Mouse (Mus musculus) frontal cortex, postnatal 14 days (tissue): Measurements from ENCODE around the gene Tmem108.

Source experiments
- DNase-seq, 2 experiments: peaks; one replicate each; pipeline ENCODE4 v3.0.0; 2022; ENCODE audit warnings: low spot score in 2 of 2

Gene Tmem108

DNA sequence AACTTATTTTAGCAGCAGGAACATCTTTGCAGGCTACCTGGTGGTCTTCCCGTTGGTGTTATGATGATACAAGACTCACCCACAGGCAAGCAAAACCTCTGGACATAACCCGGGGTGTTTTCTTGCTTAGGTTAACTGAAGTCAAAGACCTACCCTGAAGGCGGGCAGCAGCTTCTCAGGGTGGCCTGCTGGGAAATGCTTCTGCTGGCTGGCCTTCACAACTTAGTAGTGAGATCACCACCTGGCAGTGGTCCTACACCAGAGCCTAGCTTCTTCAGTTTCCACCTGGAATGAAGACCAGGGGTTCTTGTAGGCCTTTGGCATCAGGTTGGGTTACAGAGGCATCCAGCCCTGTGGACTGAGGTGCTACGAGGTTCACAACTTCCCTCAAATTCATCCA lies 169.7 kb downstream of the Tmem108 start:
- DNase-seq: no peak

DNA sequence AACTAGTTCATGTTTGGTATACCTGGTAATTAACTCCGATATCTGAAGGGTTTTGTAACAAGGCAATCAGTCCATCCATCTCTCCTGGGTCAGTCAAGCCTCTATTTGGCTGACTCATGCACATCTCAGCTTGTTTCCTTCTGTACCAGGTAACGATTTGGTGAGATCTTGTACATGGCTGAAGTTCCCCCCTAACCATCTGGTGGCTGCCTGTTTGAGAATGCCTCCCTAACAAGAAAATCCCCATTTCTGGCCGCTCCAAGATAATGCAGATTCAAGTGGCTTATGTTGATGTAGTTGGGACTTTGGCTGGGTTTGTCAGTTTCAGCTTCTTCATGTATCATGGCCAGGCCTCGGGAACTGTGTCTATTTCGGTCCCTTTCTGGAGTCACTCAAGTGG lies 170.8 kb downstream of the Tmem108 start:
- no peak for DNase-seq

DNA sequence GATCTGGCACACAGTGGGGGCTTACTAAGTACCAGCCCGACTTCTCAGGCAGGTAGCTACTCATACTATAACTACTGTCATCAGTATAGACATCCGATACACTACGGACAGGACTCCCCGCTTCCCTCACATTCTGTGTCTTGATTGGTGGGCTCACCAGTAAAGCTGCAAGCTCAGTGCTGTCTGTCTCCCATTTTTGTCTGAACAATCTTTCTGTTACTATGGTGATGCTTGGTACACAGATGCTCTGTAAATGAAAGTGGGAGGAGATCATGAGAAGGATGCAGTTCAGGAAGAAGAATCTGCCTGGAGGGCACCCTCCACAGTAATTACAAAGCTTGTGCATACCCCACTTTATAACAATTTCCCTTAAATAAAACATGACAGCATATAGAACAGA lies 176.8 kb downstream of the Tmem108 start:
- DNase-seq: no peak

DNA sequence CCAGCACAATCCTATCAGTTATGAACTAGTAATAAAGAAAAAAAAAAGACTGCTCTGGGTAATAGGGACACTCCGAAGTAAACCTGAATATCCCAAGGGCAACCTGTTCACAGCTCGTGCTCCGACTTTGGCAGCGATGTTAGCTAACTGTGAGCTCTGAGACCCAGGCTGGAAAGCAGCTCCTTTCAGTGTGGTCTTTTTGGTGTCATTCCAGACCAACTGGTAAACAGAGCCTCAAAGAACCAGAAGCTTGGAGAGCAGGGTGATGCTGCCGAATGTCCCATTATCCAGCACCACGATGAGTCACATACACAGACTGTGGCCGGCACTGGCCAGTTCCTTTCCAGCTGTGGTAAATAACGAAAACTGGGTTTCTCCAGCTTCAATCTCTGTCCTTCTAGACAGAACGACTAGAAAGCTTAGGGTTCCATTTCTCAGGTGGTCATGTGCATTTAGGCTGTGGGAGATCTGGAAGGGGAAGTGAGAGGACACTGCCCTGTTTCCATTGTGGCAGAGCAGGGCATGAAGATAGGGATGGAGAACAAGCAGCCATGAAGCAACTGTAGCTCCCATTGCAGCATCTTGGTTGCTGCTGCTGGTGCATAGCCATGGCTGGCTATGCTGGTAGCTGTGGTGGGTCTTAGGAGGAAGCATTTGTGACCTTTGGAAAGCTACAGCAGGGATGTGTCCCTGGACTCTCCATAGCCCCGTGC lies 179.2 kb downstream of the Tmem108 start:
- no peak for DNase-seq

DNA sequence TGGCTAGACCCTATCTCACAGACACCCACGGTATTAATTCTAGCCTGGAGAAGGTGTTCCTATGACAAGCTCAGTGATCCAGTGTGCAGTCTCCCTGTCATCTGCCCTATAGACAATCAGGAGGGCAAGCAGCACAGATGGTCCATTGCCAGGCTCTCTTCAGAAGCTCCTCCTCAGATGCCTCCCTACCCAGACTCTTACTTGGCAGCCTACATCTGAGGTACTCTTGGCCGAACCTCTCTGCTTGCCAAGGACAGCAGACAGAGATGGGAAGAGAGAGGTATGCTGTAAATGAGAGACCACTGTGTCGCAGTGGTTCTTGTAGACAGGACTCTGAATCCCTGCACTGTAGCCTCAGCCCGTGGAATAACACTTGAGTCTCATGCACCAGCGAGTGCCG lies 181.0 kb downstream of the Tmem108 start:
- DNase-seq: no peak

DNA sequence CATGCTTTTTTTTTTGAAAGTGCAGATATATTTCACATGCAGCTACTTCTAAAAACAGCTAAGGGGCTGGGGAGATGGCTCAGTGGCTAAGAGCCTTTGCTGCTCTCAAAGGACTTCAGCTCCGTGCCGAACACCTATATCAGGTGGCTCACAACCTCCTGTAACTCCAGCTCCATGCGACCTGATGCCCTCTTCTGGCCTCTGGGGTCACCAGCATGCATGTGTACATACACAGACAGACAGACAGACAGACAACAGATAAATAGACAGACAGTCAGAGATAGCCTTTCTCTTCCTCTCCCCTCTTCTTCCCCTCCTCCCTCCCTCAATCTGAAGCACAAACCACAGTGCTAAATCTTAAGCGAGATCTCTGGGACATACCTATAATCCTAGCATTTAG lies 181.5 kb downstream of the Tmem108 start:
- DNase-seq: no peak

DNA sequence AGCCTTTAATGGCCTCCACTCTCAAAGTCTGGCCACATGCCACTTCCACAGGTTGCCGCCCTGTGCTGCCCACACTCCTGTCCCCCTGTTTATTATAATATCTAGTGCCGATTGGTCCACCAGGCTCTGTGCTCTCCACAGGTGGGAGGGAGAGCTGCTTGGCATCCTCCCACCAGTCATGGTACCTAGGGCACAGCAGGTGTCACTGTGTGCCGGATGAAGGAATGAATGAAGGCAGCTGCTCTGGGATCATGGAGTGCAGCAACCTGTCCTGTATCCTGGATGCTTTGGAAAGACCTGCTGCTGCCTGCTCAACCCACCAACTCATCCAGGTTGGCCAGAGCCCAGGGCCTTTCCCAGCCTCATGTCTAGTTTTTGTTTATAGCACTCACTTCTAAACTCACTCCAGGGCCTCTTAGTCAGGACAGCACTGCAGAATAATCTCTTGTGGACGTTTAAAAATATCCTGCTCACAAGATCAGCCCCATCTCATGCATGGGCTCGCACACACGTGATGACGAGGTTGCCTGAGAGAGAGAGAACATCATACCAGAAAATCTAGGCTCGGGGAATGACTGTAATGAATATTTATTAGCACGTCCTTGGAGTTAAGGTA lies 182.1 kb downstream of the Tmem108 start:
- DNase-seq: no peak

DNA sequence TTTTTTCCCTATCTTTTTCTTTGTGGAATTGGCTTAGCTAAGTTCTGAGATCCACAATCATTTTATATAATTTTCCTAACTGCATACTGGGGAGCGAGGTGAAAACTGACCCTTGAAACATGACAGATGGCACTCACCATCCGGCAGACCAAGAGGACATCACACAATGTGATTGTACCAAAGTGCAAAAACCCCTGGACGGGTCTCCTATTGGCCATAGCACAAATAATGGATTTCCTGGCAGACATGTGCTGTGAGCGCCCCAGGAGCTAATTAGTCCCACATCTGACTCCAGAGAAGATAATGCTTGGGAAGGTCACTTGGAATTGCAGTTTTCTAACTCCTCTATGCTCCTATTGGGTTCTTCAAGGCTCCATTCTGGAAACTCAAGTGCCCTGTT lies 183.9 kb downstream of the Tmem108 start:
- DNase-seq: no peak

DNA sequence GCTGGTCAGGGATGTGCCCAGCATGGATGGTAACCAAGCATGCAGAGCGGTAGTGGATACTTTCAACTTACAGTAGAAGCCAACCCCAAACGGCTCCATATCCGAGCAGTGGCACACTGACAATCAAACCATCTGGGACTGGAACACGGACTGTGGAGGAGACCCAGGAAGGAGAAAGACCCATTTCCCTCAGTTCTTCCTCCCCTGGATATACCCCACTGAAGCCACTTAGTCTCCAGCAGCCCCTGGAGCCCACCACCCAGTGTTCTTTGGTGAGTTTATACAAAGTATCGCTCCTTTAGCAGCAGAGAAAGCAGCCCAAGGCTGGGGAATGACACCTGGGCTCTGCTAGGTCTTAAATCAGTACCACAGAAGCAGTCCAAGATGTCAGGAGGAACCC lies 184.5 kb downstream of the Tmem108 start:
- no peak for DNase-seq

DNA sequence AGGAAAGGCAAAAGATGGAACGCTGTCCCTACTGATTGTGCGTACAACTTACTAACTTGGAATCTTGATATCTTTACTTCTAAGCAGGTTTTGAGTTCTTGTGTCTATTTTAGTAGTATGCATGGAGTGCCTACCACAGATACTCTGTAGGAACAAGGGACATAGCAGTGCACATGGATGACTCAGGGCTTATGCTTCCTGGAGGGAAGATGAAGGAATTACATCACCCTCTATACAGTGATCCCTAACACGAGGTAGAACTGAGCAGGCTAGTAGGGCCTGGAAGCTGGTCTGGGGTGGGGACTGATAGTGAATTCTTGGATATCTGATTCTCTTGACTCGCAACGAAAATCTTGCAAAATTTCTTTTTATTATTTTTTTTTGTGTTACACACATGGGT lies 185.7 kb downstream of the Tmem108 start:
- DNase-seq: no peak

DNA sequence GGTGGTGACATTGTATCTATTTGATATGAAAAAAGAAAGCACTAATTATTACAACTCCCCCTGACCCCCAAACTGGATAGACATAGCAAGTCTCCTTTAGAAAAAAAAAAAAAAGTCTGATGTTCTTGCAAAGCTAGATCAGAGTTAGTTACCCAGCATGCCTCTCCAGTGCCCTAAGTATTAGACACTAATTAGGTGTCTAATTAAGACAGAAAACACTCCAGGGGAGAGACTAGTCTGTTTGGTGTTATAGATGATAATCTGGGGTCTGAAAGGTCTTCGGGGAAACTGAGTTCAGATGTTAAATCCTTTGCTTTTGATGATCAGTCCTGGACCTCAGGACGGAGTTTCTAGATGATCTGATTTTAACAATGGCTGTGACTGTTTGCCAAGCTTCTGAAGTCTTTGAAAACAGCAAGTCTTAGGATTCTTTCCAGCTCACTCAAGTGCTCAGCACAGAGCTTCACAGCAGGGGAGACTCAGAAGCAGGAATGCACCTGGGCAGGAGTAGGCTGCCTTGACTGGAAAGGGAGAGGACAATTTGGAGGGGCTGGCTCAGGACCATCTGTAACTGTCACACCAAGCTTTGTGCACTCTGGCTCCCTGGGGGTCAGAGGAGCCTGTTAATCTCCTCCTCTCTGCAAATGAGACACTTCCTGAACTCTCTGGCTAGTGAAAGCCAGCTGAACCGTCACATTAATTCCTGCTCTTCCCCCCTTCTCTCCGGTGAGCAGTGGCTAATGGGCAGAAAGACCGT lies 187.5 kb downstream of the Tmem108 start:
- DNase-seq: no peak

DNA sequence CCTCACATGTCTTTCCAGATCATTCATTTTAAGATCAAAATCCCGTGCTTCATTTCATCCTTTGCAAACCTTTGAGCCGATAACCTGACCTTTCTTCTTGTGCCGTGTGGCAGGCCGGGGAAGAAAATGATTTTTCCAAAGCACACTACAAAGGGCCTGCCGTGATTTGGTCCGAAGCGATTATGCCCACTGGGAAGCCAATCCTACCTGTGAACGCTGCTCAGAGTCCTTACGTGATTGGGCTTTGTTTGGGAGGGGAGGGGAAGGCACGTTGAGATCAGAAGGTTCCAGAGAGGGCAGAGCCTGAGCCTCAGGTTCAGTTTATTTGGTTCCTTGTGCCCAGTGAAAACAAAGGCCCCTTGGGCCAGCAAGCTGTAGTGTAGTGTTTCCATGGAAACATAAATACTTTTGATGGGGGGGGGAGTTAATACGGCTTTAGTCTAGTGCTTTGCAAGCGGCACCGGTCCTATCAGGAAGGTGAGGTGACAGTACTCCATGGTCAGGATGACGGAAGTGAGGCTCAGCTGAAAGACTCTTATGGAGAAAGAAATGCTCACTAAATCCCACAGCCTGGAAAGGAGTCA lies 191.4 kb downstream of the Tmem108 start:
- no peak for DNase-seq

DNA sequence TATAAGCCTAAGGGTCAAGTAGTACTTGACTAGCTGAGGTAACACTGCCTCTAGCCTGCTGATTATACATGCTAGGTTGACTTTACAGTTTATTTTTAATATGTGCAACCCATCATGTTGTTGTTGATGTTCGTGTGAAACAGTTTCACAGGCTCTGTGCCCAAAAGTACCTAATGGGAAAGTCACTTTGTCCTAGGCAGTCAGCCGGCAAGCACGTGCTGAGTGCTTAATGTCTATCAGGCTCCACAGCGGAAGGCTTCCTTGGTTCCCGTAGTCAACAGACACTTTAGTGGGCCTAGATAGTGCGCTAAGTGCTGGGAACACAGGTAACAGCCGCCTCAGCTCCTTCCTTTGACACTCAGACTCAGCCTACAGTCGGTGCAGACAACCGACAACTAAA lies 192.7 kb downstream of the Tmem108 start:
- DNase-seq: no peak

DNA sequence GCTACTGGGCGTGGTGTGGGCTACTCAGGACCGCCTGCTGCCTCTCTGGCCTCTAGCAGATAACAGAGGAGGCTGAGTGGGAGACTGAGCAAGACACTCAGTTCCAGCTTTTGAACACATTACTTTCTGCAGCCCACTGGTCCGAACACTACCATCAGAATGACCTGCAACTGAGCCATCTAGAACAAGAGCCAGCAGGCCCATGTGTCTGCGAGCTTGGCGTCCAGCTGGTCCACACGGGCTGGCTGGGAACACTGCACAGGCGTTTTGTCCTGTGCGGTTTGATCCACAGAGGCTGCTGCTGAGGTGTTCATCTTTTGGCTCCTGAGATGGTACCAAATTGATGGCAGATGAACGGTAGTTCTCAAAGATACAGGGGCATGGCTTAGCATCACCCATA lies 196.5 kb downstream of the Tmem108 start:
- no peak for DNase-seq

DNA sequence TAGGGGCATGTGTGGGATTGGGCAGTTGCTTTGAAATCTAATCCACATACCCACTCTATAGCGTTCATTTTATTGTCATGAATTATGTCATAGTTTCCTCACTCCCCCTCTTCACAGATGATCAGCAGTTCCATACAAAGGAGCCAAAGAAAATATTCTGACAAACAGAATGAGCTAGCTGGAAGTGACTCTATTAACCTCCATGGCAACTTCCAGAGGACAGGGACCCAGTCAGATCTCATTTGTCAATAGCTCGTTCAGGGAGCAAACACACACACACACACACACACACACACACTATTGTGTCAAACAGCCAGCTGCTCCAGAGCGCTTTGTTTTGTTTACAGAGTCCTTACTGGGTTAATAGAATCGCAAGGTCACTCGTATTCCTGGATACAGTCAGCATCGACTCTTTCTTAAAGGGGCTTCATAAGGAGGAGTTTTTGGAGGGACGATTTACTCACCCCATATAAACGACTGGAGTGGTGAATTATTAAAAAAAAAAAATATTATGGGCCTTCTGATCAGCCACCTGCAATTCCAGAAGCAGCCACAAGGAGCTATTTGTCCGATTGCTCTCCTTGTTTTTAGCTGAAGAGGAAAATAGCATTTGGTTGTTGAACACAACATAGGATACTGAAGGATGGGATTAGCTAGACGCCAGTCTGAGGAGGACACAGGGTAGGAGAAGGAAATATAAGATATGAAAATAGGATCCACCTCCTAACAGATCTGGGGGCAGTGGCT lies 197.6 kb downstream of the Tmem108 start:
- no peak for DNase-seq

DNA sequence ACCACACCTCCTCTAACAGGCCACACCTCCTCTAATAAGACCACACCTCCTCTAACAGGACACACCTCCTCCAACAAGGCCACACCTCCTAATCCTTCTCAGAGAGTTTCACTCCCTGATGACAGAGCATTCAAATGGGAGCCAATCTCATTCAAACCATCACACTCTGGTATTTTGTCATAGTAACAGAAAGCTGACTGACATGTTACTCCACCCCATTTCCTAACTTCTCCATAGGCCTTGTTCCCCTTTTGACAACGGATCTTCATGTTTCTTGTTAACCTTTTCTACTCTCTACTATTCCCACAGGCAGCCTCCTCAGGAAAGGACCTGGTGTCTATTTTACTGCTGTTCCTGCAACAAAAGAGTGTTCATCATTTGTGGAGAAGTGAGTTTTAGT lies 199.6 kb downstream of the Tmem108 start:
- no peak for DNase-seq

DNA sequence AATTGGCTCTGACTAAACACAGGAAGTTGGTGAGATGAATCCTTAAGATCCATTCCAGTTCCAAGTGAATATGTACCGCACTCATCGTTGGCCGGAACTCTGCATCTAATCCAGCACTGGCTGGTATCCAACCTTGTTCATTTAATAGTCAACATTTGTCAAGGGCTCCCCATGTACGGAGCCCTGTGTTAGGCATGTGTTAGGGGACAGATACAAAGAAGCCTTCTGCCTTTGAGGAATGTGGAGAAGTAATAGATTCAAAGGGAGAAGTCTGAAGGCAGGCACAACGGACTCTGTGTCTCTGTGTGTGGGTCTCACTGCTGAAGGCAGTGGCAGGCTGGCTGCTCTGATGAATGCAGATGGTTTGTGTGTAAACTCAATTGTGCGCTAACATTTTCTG lies 202.9 kb downstream of the Tmem108 start:
- DNase-seq: no peak

DNA sequence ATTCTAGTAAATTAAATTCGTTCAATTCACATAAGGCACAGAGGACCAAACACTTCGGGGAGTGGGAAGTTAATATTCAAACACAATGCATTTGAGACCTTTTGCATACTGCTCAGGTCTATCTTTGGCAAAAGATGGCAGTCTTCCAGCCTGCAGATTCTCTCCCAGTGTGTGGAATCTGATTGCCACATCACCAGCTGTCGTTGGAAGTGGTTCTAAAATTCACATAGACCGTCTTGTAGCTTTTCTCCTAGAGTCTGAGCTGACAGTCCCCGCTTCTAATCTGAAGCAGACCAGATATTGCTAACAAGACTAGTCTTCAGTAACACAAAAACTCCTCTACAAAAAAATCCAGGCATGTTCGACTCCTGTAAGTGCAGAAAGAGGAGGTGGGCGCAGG lies 203.4 kb downstream of the Tmem108 start:
- DNase-seq: no peak

DNA sequence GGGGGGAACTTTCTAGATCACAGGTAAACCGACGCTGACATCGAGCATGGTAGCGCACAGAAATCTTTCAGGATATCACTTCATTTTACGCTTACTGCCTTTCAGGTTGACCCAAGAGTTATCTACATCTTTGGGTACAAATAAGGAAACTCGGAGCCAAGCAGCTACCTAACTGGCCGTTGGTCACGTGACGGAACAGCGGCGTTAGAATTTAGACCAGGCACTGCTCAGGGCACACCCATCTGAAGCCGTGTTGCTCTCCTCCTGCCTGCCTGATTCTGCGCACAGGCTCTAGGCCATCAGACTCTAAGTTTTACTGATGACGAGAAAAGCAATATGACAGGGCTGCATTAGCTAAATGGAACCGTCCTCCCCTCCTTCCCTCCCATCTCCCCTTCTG lies 204.6 kb downstream of the Tmem108 start:
- no peak for DNase-seq

DNA sequence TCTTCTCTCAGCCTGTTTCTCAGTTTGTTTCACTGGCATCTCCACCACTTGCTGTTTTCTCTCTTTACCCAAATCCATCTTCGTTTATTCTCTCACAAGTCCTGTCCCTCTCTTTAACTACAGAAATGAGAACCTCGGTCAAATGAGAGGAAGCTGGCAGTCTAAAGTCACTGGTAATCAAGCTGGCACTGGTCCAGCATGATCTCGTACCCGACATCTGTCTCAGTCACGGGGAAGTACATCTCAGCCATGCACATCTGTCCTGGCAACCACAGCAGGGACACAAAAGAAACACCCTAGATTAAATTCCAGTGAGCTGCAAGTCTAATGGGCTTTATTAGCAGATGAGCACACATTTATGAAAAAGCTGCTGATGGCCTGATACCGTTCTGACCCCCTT lies 206.3 kb downstream of the Tmem108 start:
- DNase-seq: no peak

DNA sequence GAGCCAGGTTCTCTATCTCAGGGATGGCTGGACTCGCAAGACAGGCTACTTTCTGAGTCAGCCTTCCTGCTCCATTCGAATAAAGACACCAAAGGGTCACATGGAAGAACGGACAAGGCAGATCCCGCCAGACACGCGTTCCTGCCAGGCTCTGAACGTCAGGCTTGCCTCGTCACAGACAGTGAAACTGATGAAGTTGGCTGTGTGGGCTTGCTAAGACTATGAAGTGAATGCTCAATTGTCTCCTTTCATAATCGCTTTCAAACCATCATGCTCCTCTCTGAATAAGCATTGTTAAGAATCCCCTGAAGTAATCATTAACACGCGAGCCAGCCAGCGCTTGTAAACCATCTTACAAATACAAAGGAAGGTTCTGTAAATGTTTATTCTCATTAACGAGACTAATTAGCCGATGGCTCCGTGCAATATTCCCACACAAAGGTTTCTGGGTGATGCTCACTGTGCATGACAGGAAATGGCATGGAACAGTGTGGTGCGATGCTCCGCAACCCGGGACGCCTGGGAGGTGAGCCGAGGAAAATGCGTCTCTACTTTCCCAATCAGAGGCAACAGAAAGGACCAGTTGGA lies 210.9 kb downstream of the Tmem108 start:
- no peak for DNase-seq

DNA sequence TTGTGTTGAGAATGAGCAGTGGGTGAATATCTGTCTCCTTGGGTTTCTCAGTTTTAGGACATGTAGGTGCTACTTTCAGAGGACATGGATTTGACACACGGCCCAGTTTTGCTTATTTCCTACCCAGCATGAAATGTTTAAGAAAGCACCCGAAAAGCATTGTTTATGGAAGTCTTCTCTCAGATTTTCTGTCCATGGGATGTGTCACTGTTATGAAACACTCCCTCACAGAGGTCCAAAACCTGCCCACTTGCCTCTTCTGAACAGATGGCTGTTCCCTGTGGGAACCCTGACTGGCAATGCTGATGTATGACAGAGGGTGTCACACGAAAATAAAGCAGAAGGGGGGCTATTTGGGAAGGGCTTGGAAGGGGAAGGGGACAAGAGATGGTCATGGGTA lies 212.5 kb downstream of the Tmem108 start:
- DNase-seq: no peak
